Mouse (Mus musculus): ENCODE measurements around the gene Olfr330. TPM values are rescaled to one million over a fixed set of nuclear protein-coding genes. Genes with fewer than 3 reads are reported as not detected.

The Olfr330 gene
- polyA plus RNA-seq, 1 experiment from 2014 or later = not detected

Other genes with a start within 250 kb of the Olfr330 start
- gene Zfp692, start 227.8 kb downstream of the Olfr330 start, polyA plus RNA-seq (2016; fragmentation: Nextera tagmentation; extraction: Ambion mirVana) = 27.7 and 29.7 TPM in 2 replicates
- 24.7 and 27.1 TPM in 2 replicates for gene Zfp672, start 204.5 kb downstream of the Olfr330 start, polyA plus RNA-seq (2016; fragmentation: Nextera tagmentation; extraction: Ambion mirVana)
- 40.7 and 44.3 TPM in 2 replicates for gene Sh3bp5l, start 204.1 kb downstream of the Olfr330 start, polyA plus RNA-seq (2016; fragmentation: Nextera tagmentation; extraction: Ambion mirVana)
- gene Lypd8, start 155.8 kb downstream of the Olfr330 start, polyA plus RNA-seq (2016; fragmentation: Nextera tagmentation; extraction: Ambion mirVana) = not detected in 2 replicates
- gene 1810065E05Rik, start 113.7 kb downstream of the Olfr330 start, polyA plus RNA-seq (2016; fragmentation: Nextera tagmentation; extraction: Ambion mirVana) = not detected in 2 replicates
- not detected in 2 replicates for gene Gm12253, start 102.3 kb downstream of the Olfr330 start, polyA plus RNA-seq (2016; fragmentation: Nextera tagmentation; extraction: Ambion mirVana)
- not detected in 2 replicates for gene Lypd9, start 81.9 kb downstream of the Olfr330 start, polyA plus RNA-seq (2016; fragmentation: Nextera tagmentation; extraction: Ambion mirVana)
- gene Olfr30, start 72.6 kb downstream of the Olfr330 start, polyA plus RNA-seq (2016; fragmentation: Nextera tagmentation; extraction: Ambion mirVana) = 0.10 TPM in 1 of 2 replicates, not detected in the other
- not detected in 2 replicates for gene Olfr332, start 42.3 kb downstream of the Olfr330 start, polyA plus RNA-seq (2016; fragmentation: Nextera tagmentation; extraction: Ambion mirVana)
- not detected in 2 replicates for gene Olfr331, start 32.3 kb downstream of the Olfr330 start, polyA plus RNA-seq (2016; fragmentation: Nextera tagmentation; extraction: Ambion mirVana)
- not detected in 2 replicates for gene Olfr329-ps, start 11.6 kb upstream of the Olfr330 start, polyA plus RNA-seq (2016; fragmentation: Nextera tagmentation; extraction: Ambion mirVana)
- 0.05 TPM in 2 replicates for gene Olfr328, start 20.8 kb upstream of the Olfr330 start, polyA plus RNA-seq (2016; fragmentation: Nextera tagmentation; extraction: Ambion mirVana)
- not detected in 2 replicates for gene Olfr224, start 35.7 kb upstream of the Olfr330 start, polyA plus RNA-seq (2016; fragmentation: Nextera tagmentation; extraction: Ambion mirVana)
- gene Olfr325, start 42.9 kb upstream of the Olfr330 start, polyA plus RNA-seq (2016; fragmentation: Nextera tagmentation; extraction: Ambion mirVana) = not detected in 2 replicates
- gene Olfr324, start 60.3 kb upstream of the Olfr330 start, polyA plus RNA-seq (2016; fragmentation: Nextera tagmentation; extraction: Ambion mirVana) = not detected in 2 replicates
- gene 2210407C18Rik, start 81.2 kb upstream of the Olfr330 start, polyA plus RNA-seq (2016; fragmentation: Nextera tagmentation; extraction: Ambion mirVana) = not detected in 2 replicates
- gene Olfr323, start 95.7 kb upstream of the Olfr330 start, polyA plus RNA-seq (2016; fragmentation: Nextera tagmentation; extraction: Ambion mirVana) = not detected in 2 replicates
- gene Trim58, start 105.6 kb upstream of the Olfr330 start, polyA plus RNA-seq (2016; fragmentation: Nextera tagmentation; extraction: Ambion mirVana) = 0.54 and 0.62 TPM in 2 replicates
- 0.05 TPM in 1 of 2 replicates, not detected in the other for gene Olfr322, start 123.9 kb upstream of the Olfr330 start, polyA plus RNA-seq (2016; fragmentation: Nextera tagmentation; extraction: Ambion mirVana)
- gene Olfr320, start 146.3 kb upstream of the Olfr330 start, polyA plus RNA-seq (2016; fragmentation: Nextera tagmentation; extraction: Ambion mirVana) = not detected in 2 replicates
- not detected in 2 replicates for gene Olfr319, start 164.3 kb upstream of the Olfr330 start, polyA plus RNA-seq (2016; fragmentation: Nextera tagmentation; extraction: Ambion mirVana)
- not detected in 2 replicates for gene Olfr318, start 189.2 kb upstream of the Olfr330 start, polyA plus RNA-seq (2016; fragmentation: Nextera tagmentation; extraction: Ambion mirVana)
- gene Olfr317, start 204.4 kb upstream of the Olfr330 start, polyA plus RNA-seq (2016; fragmentation: Nextera tagmentation; extraction: Ambion mirVana) = not detected in 2 replicates
- gene Olfr316, start 217.9 kb upstream of the Olfr330 start, polyA plus RNA-seq (2016; fragmentation: Nextera tagmentation; extraction: Ambion mirVana) = not detected in 2 replicates
- gene Olfr315, start 238.4 kb upstream of the Olfr330 start, polyA plus RNA-seq (2016; fragmentation: Nextera tagmentation; extraction: Ambion mirVana) = not detected in 2 replicates
- not detected in 2 replicates for gene Olfr314, start 248.1 kb upstream of the Olfr330 start, polyA plus RNA-seq (2016; fragmentation: Nextera tagmentation; extraction: Ambion mirVana)

Data from embryonic facial prominence, embryonic 10.5 days (tissue).